In the genomic region with DNA sequence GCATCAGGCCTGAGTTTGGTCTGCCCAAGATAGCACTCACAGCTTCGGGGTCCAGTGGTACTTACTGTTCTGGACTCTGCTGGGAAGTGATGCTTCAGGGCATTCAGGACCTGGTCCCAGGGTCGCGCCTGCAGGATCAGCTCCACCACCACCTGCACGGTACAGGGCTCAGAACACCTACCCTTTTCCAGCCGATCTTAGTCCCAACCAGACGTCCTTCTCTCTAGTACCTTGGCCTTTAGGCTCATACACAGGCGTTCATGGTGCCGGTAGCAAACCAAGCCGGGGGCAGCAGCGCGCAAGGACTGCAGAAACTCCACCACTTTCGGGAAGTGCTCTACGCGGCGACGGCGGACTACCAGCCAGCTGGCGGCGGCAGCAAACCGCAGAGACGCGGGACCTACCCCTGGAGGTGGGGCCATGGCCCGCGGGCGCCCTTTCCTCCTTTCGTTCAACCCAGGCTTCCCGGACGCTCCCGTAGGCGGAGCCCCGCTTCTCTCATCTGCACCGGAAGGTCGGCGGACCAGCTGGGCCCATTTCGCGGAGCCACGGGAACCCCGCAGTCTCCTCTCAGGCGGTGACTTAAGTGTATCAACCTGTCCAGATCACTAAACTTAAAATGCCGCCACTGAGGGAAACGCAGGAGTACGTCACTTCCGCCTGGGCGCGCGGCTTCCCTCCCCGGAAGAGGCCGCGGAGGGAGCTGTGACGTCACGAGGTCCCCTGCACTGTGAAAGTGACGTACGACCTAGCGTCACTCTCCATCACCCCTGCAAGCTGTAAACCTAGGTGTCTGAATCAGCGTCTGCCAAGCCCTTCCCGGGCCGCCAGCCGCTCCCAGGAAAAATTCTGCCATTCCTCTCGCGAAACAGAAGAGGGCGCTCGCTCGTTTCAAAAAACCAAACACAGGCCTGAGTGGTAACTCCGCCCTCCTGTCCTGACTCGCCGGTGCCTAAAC, we compare ENCODE assay signal across 8 mouse cellular contexts. TPM values are rescaled to one million over a fixed set of nuclear protein-coding genes. Genes with fewer than 3 reads are reported as not detected.
DNase-seq lines count a peak whose midpoint lies in the region; ATAC-seq and TF ChIP-seq lines count a peak whose summit lies in the region.

A gene (minus strand): TSS at position 661 of the 958 bp plus-strand sequence.

- H3K36me3 ChIP-seq in C2C12 (ENCODE audit: control insufficient read depth, insufficient read depth) (peaks cover 39% of the 10 kb centered on the region), myocyte (ENCODE audit: control insufficient read depth, insufficient read depth) (peaks cover 31% of the 10 kb centered on the region)
- peaks cover 47% of the 10 kb centered on the region for H3K36me3 ChIP-seq in erythroblast, embryonic 14.5 days (ENCODE audit: control insufficient read depth)
- peaks cover 30% of the 10 kb centered on the region for H3K36me3 ChIP-seq in heart, embryonic 11.5 days (ENCODE audit: control insufficient read depth, insufficient read depth, low read length)
- peaks cover 37% of the 10 kb centered on the region for H3K36me3 ChIP-seq in kidney, embryonic 16.5 days (ENCODE audit: insufficient read depth, low read length)
- H3K36me3 ChIP-seq in liver, adult 2 months (ENCODE audit: control insufficient read depth, insufficient read depth, low read length): peaks cover 27% of the 10 kb centered on the region
- H3K36me3 ChIP-seq in splenic B cell, adult 2 months (ENCODE audit: control insufficient read depth, insufficient read depth, low read length, poor library complexity, severe bottlenecking): peaks cover 2% of the 10 kb centered on the region

- TF ChIP-seq CTCF in C2C12 (IDR thresholded peaks at IDR 0.05; ENCODE audit: control insufficient read depth, insufficient read depth, insufficient read length): peak; percentile 15
- peak; percentile 88 for TF ChIP-seq CTCF in brain, embryonic 14.5 days (IDR thresholded peaks at IDR 0.05; ENCODE audit: borderline replicate concordance, extremely low read depth, insufficient read depth, insufficient read length)
- peak; percentile 78 for TF ChIP-seq CTCF in liver, adult 2 months (IDR thresholded peaks at IDR 0.05; ENCODE audit: low read depth, low read length)

- H3K4me1 ChIP-seq in erythroblast, embryonic 14.5 days (ENCODE audit: control insufficient read depth): peaks cover 31% of the 10 kb centered on the region
- H3K4me1 ChIP-seq in heart, embryonic 11.5 days (ENCODE audit: control insufficient read depth, insufficient read depth, low read length): 0 out of 2 replicates have a peak, but pooled peaks cover 7% of the 10 kb centered on the region
- H3K4me1 ChIP-seq in kidney, embryonic 16.5 days (ENCODE audit: insufficient read depth, low read length): peaks cover 12% of the 10 kb centered on the region; the same call in 1 of the 2 replicates
- H3K4me1 ChIP-seq in liver, adult 2 months (ENCODE audit: control insufficient read depth, insufficient read depth, low read length): peaks cover 6% of the 10 kb centered on the region

- H3K27ac ChIP-seq in heart, embryonic 11.5 days (ENCODE audit: low read depth, low read length): peak within 1 kb of the TSS; percentile 89
- peak within 1 kb of the TSS; percentile 90 for H3K27ac ChIP-seq in kidney, embryonic 16.5 days (ENCODE audit: low read length)
- H3K27ac ChIP-seq in liver, adult 2 months (replicated peaks; ENCODE audit: insufficient read depth, low read depth, low read length): peak within 1 kb of the TSS; percentile 47

- H3K79me3 ChIP-seq in C2C12 (ENCODE audit: low read depth): peaks cover 7% of the 10 kb centered on the region

- WGBS in heart, embryonic 11.5 days (ENCODE audit: insufficient replicate concordance): under 1% methylated on average over 64 of the region's 66 CpGs
- WGBS in kidney, embryonic 16.5 days: under 1% methylated on average over 66 of the region's 66 CpGs
- under 1% methylated on average over 66 of the region's 66 CpGs for WGBS in liver, adult 2 months

- TF ChIP-seq POLR2A in brain, embryonic 14.5 days (IDR thresholded peaks at IDR 0.05; ENCODE audit: borderline replicate concordance, extremely low read depth, insufficient read depth, insufficient read length, poor library complexity, severe bottlenecking): no peak
- no peak for TF ChIP-seq POLR2A in liver, adult 2 months (IDR thresholded peaks at IDR 0.05; ENCODE audit: extremely low read depth, insufficient read depth, low read length)
- TF ChIP-seq POLR2A in myocyte (IDR thresholded peaks at IDR 0.05; ENCODE audit: insufficient read length, low read depth): peak; percentile 31

- H3K27me3 ChIP-seq in C2C12 (ENCODE audit: control insufficient read depth, insufficient read depth, insufficient read length) (no peaks in the 10 kb centered on the region), myocyte (ENCODE audit: control insufficient read depth, insufficient read depth, insufficient read length) (no peaks in the 10 kb centered on the region)
- peaks cover 3% of the 10 kb centered on the region; the same call in 1 of the 2 replicates for H3K27me3 ChIP-seq in erythroblast, embryonic 14.5 days (ENCODE audit: control insufficient read depth)
- H3K27me3 ChIP-seq in heart, embryonic 11.5 days (ENCODE audit: control insufficient read depth, insufficient read depth, low read length): no peaks in the 10 kb centered on the region
- no peaks in the 10 kb centered on the region for H3K27me3 ChIP-seq in kidney, embryonic 16.5 days (ENCODE audit: insufficient read depth, low read length)
- no peaks in the 10 kb centered on the region for H3K27me3 ChIP-seq in liver, adult 2 months (ENCODE audit: control insufficient read depth, insufficient read depth, low read length)
- H3K27me3 ChIP-seq in splenic B cell, adult 2 months (ENCODE audit: control insufficient read depth, insufficient read depth, low read length, poor library complexity, severe bottlenecking): no peaks in the 10 kb centered on the region

- peak within 1 kb of the TSS; percentile 88 for H3K9ac ChIP-seq in heart, embryonic 11.5 days (ENCODE audit: low read depth, low read length)
- peak within 1 kb of the TSS; percentile 83 for H3K9ac ChIP-seq in kidney, embryonic 16.5 days (replicated peaks; ENCODE audit: low read length)
- peak within 1 kb of the TSS; percentile 70 for H3K9ac ChIP-seq in liver, adult 2 months (ENCODE audit: low read depth, low read length)

- peak; percentile 94 for ATAC-seq in heart, embryonic 11.5 days (replicated peaks; ENCODE audit: insufficient number of reproducible peaks, low FRiP score, low TSS enrichment)
- ATAC-seq in kidney, embryonic 16.5 days (ENCODE audit: low FRiP score, low TSS enrichment): peak; percentile 98

- H3ac ChIP-seq in C2C12 (ENCODE audit: control insufficient read depth, insufficient read length, low read depth) (peak within 1 kb of the TSS; percentile 72), myocyte (ENCODE audit: control insufficient read depth, insufficient read length) (peak within 1 kb of the TSS; percentile 6)

- H3K9me3 ChIP-seq in erythroblast, embryonic 14.5 days (ENCODE audit: control insufficient read depth, low read length): no peaks in the 10 kb centered on the region
- no peaks in the 10 kb centered on the region for H3K9me3 ChIP-seq in heart, embryonic 11.5 days (replicated peaks; ENCODE audit: control insufficient read depth, low read length)
- no peaks in the 10 kb centered on the region for H3K9me3 ChIP-seq in kidney, embryonic 16.5 days (ENCODE audit: low read length)

- H3K4me3 ChIP-seq in C2C12 (ENCODE audit: insufficient read depth, poor library complexity, severe bottlenecking): peak within 1 kb of the TSS; percentile 61
- peak within 1 kb of the TSS; percentile 80 for H3K4me3 ChIP-seq in erythroblast, embryonic 14.5 days (replicated peaks)
- peak within 1 kb of the TSS; percentile 88 for H3K4me3 ChIP-seq in heart, embryonic 11.5 days (ENCODE audit: low read depth, low read length)
- peak within 1 kb of the TSS; percentile 70 for H3K4me3 ChIP-seq in kidney, embryonic 16.5 days (ENCODE audit: low read length)
- H3K4me3 ChIP-seq in liver, adult 2 months (ENCODE audit: insufficient read depth, low read depth, low read length): peak within 1 kb of the TSS; percentile 77
- H3K4me3 ChIP-seq in myocyte: peak within 1 kb of the TSS; percentile 67

- H3K79me2 ChIP-seq in C2C12 (ENCODE audit: control insufficient read depth, insufficient read depth): peaks cover 18% of the 10 kb centered on the region
- H3K79me2 ChIP-seq in liver, adult 2 months (ENCODE audit: control insufficient read depth, insufficient read depth, low read length): no peaks in the 10 kb centered on the region
- no peaks in the 10 kb centered on the region for H3K79me2 ChIP-seq in myocyte (ENCODE audit: control insufficient read depth, insufficient read depth)

- peak; percentile 99 for DNase-seq in brain, embryonic 14.5 days (ENCODE audit: low read depth)
- DNase-seq in liver, adult 2 months (ENCODE audit: extremely low read depth, low read depth, low spot score): peak; percentile 90
- peak; percentile 98 for DNase-seq in splenic B cell, adult 2 months (ENCODE audit: low read depth, low spot score)

- H3K4me2 ChIP-seq in heart, embryonic 11.5 days: peak within 1 kb of the TSS; percentile 78
- peak within 1 kb of the TSS; percentile 78 for H3K4me2 ChIP-seq in kidney, embryonic 16.5 days (replicated peaks; ENCODE audit: low read depth, low read length)
- peak within 1 kb of the TSS; percentile 95 for H3K4me2 ChIP-seq in myocyte (ENCODE audit: low read depth)

TF ChIP-seq in C2C12, 6 proteins besides CTCF, POLR2A, EP300 and RAD21:
- no peak for TF ChIP-seq MAX (IDR thresholded peaks at IDR 0.05)
- TF ChIP-seq FOSL1 (IDR thresholded peaks at IDR 0.05; ENCODE audit: insufficient read depth, low read length, poor library complexity, severe bottlenecking): no peak
- TF ChIP-seq USF1 (IDR thresholded peaks at IDR 0.05; ENCODE audit: low read depth): no peak
- TF ChIP-seq CEBPB (IDR thresholded peaks at IDR 0.05; ENCODE audit: low read depth): no peak
- no peak for TF ChIP-seq MYOD1 (IDR thresholded peaks at IDR 0.05; ENCODE audit: control insufficient read depth, insufficient read length, low read depth)
TF ChIP-seq in C2C12: peak in this region for 0.

TF ChIP-seq in myocyte, 11 proteins besides CTCF, POLR2A, EP300 and RAD21 (continues in another document):
- TF ChIP-seq MYOD1 (IDR thresholded peaks at IDR 0.05; ENCODE audit: control insufficient read depth in 1 of 3, insufficient read length in 2 of 3, low read depth in 2 of 3) (peak in 1 of 3 experiments; percentile 20), TCF12 (IDR thresholded peaks at IDR 0.05; ENCODE audit: insufficient read depth, poor library complexity, severe bottlenecking) (no peak), TCF3 (IDR thresholded peaks at IDR 0.05; ENCODE audit: insufficient read length, low read depth) (no peak), REST (IDR thresholded peaks at IDR 0.05; ENCODE audit: insufficient read depth, insufficient read length) (no peak)

RNA-seq across cellular contexts. Expression of the gene that starts here (rescaled TPM):
- polyA plus RNA-seq in C2C12 (2012; fragmentation: generic; extraction: Trizol): 24.4 TPM
- polyA plus RNA-seq in brain, embryonic 14.5 days (2012; rRNA removed): 23.2 and 31.9 TPM in 2 replicates
- polyA plus RNA-seq in erythroblast, embryonic 14.5 days (2012): 3.6 and 4.0 TPM in 2 replicates
- 39.6 and 42.3 TPM in 2 replicates for polyA plus RNA-seq in heart, embryonic 11.5 days (2014; fragmentation: Nextera tagmentation; extraction: Ambion mirVana)
- 43.9 and 44.5 TPM in 2 replicates for polyA plus RNA-seq in kidney, embryonic 16.5 days (2015; fragmentation: Nextera tagmentation; extraction: Ambion mirVana)
- 7.7 and 8.5 TPM in 2 replicates for total RNA-seq in liver, adult 2 months (2014; rRNA removed)
- polyA plus RNA-seq in liver, adult 2 months (2012; rRNA removed): 8.1 and 8.2 TPM in 2 replicates
- polyA plus RNA-seq in myocyte (2012; fragmentation: generic; extraction: Trizol): 12.0 TPM

Comparison
In these comparisons a context has a peak if more than half of its experiments do, and no peak if none do; other contexts are left out.
1. Peak in every context shown above with its lines: DNase-seq, ATAC-seq, H3K4me3 ChIP-seq and H3K27ac ChIP-seq.
2. CTCF ChIP-seq: peak in every context shown above with its lines; median percentile 88 in brain, embryonic 14.5 days; 78 in liver, adult 2 months; 15 in C2C12.